Mouse (Mus musculus): ENCODE measurements at regions not wholly inside any gene's neighbourhood (a gene's known extent, or its start where the extent isn't known, plus 50 kb on each side); places are given as distances from the start of the nearest gene placed in this dataset.

- Histone ChIP-seq H3K9me3 (ENCODE audit: control insufficient read depth, low read length) (no peaks in the 10 kb centered on the region), H3K27ac (ENCODE audit: low read depth, low read length) (no peak overlapping the region), H3K4me1 (ENCODE audit: control insufficient read depth, insufficient read depth, low read length) (no peaks in the 10 kb centered on the region), H3K27me3 (ENCODE audit: control insufficient read depth, insufficient read depth, low read length) (no peaks in the 10 kb centered on the region), H3K4me3 (ENCODE audit: low read depth, low read length) (no peak overlapping the region), H3K4me2 (ENCODE audit: low read depth) (no peak overlapping the region), H3K9ac (ENCODE audit: low read length) (no peak overlapping the region), H3K36me3 (ENCODE audit: control insufficient read depth, insufficient read depth, low read length) (no peaks in the 10 kb centered on the region)
- no peak for ATAC-seq (ENCODE audit: insufficient read depth, low FRiP score, low TSS enrichment)
- WGBS = 89% methylated on average over 9 of the region's 9 CpGs
- DNase-seq (ENCODE audit: low spot score) = no peak
Observed at GRCm38 (mm10) chr8:115476071-115476470, 231.5 kb downstream of the Maf start.

- Histone ChIP-seq H3K4me1 (ENCODE audit: control insufficient read depth, insufficient read depth, low read length) (no peaks in the 10 kb centered on the region), H3K4me3 (ENCODE audit: low read depth, low read length) (no peak overlapping the region), H3K9ac (ENCODE audit: low read length) (no peak overlapping the region), H3K9me3 (ENCODE audit: control insufficient read depth, low read length) (no peaks in the 10 kb centered on the region), H3K4me2 (ENCODE audit: low read depth) (no peak overlapping the region), H3K27me3 (ENCODE audit: control insufficient read depth, insufficient read depth, low read length) (no peaks in the 10 kb centered on the region), H3K36me3 (ENCODE audit: control insufficient read depth, insufficient read depth, low read length) (no peaks in the 10 kb centered on the region), H3K27ac (ENCODE audit: low read depth, low read length) (no peak overlapping the region)
- ATAC-seq (ENCODE audit: insufficient read depth, low FRiP score, low TSS enrichment) = no peak
- WGBS = 83% methylated on average over 10 of the region's 10 CpGs
- DNase-seq (ENCODE audit: low spot score) = no peak
Observed at GRCm38 (mm10) chr8:115475156-115475555, 232.4 kb downstream of the Maf start.

GRCm38 (mm10) chr8:115473974-115474373 lies 233.6 kb downstream of the Maf start:
- WGBS = 75% methylated on average over 8 of the region's 8 CpGs
- no peaks in the 10 kb centered on the region for H3K27me3 ChIP-seq (ENCODE audit: control insufficient read depth, insufficient read depth, low read length)
- no peak overlapping the region for H3K4me3 ChIP-seq (ENCODE audit: low read depth, low read length)
- no peaks in the 10 kb centered on the region for H3K4me1 ChIP-seq (ENCODE audit: control insufficient read depth, insufficient read depth, low read length)
- DNase-seq (ENCODE audit: low spot score) = no peak
- no peak overlapping the region for H3K27ac ChIP-seq (ENCODE audit: low read depth, low read length)
- H3K36me3 ChIP-seq (ENCODE audit: control insufficient read depth, insufficient read depth, low read length) = no peaks in the 10 kb centered on the region
- H3K9ac ChIP-seq (ENCODE audit: low read length) = no peak overlapping the region
- H3K4me2 ChIP-seq (ENCODE audit: low read depth) = no peak overlapping the region
- H3K9me3 ChIP-seq (ENCODE audit: control insufficient read depth, low read length) = no peaks in the 10 kb centered on the region
- no peak for ATAC-seq (ENCODE audit: insufficient read depth, low FRiP score, low TSS enrichment)

GRCm38 (mm10) chr8:115466553-115466952 lies 241.0 kb downstream of the Maf start:
- no peaks in the 10 kb centered on the region for H3K27me3 ChIP-seq (ENCODE audit: control insufficient read depth, insufficient read depth, low read length)
- no peaks in the 10 kb centered on the region for H3K36me3 ChIP-seq (ENCODE audit: control insufficient read depth, insufficient read depth, low read length)
- no peak overlapping the region for H3K4me2 ChIP-seq (ENCODE audit: low read depth)
- DNase-seq (ENCODE audit: low spot score) = no peak
- H3K9ac ChIP-seq (ENCODE audit: low read length) = no peak overlapping the region
- H3K9me3 ChIP-seq (ENCODE audit: control insufficient read depth, low read length) = no peaks in the 10 kb centered on the region
- no peak for ATAC-seq (ENCODE audit: insufficient read depth, low FRiP score, low TSS enrichment)
- no peaks in the 10 kb centered on the region for H3K4me1 ChIP-seq (ENCODE audit: control insufficient read depth, insufficient read depth, low read length)
- H3K4me3 ChIP-seq (ENCODE audit: low read depth, low read length) = no peak overlapping the region
- 48% methylated on average over 9 of the region's 9 CpGs for WGBS
- no peak overlapping the region for H3K27ac ChIP-seq (ENCODE audit: low read depth, low read length)

- H3K27me3 ChIP-seq (ENCODE audit: control insufficient read depth, insufficient read depth, low read length) = no peaks in the 10 kb centered on the region
- no peak overlapping the region for H3K4me2 ChIP-seq (ENCODE audit: low read depth)
- ATAC-seq (ENCODE audit: insufficient read depth, low FRiP score, low TSS enrichment) (no peak), DNase-seq (ENCODE audit: low spot score) (no peak)
- no peaks in the 10 kb centered on the region for H3K4me1 ChIP-seq (ENCODE audit: control insufficient read depth, insufficient read depth, low read length)
- no peaks in the 10 kb centered on the region for H3K9me3 ChIP-seq (ENCODE audit: control insufficient read depth, low read length)
- no peak overlapping the region for H3K9ac ChIP-seq (ENCODE audit: low read length)
- WGBS = 56% methylated on average over 7 of the region's 7 CpGs
- no peak overlapping the region for H3K4me3 ChIP-seq (ENCODE audit: low read depth, low read length)
- no peak overlapping the region for H3K27ac ChIP-seq (ENCODE audit: low read depth, low read length)
- no peaks in the 10 kb centered on the region for H3K36me3 ChIP-seq (ENCODE audit: control insufficient read depth, insufficient read depth, low read length)
Observed at GRCm38 (mm10) chr8:115466122-115466521, 241.5 kb downstream of the Maf start.

GRCm38 (mm10) chr8:115462657-115463056 lies 244.9 kb downstream of the Maf start:
- 58% methylated on average over 6 of the region's 6 CpGs for WGBS
- ATAC-seq (ENCODE audit: insufficient read depth, low FRiP score, low TSS enrichment) = no peak

GRCm38 (mm10) chr8:115458119-115458518 lies 249.5 kb downstream of the Maf start:
- no peaks in the 10 kb centered on the region for H3K4me1 ChIP-seq (ENCODE audit: control insufficient read depth, insufficient read depth, low read length)
- H3K9ac ChIP-seq (ENCODE audit: low read length) = no peak overlapping the region
- ATAC-seq (ENCODE audit: insufficient read depth, low FRiP score, low TSS enrichment) (no peak), DNase-seq (ENCODE audit: low spot score) (no peak)
- H3K4me3 ChIP-seq (ENCODE audit: low read depth, low read length) = no peak overlapping the region
- no peaks in the 10 kb centered on the region for H3K36me3 ChIP-seq (ENCODE audit: control insufficient read depth, insufficient read depth, low read length)
- 81% methylated on average over 3 of the region's 3 CpGs for WGBS
- H3K4me2 ChIP-seq (ENCODE audit: low read depth) = no peak overlapping the region
- no peaks in the 10 kb centered on the region for H3K9me3 ChIP-seq (ENCODE audit: control insufficient read depth, low read length)
- H3K27me3 ChIP-seq (ENCODE audit: control insufficient read depth, insufficient read depth, low read length) = no peaks in the 10 kb centered on the region
- H3K27ac ChIP-seq (ENCODE audit: low read depth, low read length) = no peak overlapping the region

More at GRCm38 (mm10) chr8:115462657-115463056, 244.9 kb downstream of the Maf start:
- H3K4me1 ChIP-seq (ENCODE audit: control insufficient read depth, insufficient read depth, low read length) = no peaks in the 10 kb centered on the region
- H3K9ac ChIP-seq (ENCODE audit: low read length) = no peak overlapping the region
- DNase-seq (ENCODE audit: low spot score) = no peak
- H3K9me3 ChIP-seq (ENCODE audit: control insufficient read depth, low read length) = no peaks in the 10 kb centered on the region
- H3K27me3 ChIP-seq (ENCODE audit: control insufficient read depth, insufficient read depth, low read length) = no peaks in the 10 kb centered on the region
- H3K4me2 ChIP-seq (ENCODE audit: low read depth) = no peak overlapping the region
- H3K36me3 ChIP-seq (ENCODE audit: control insufficient read depth, insufficient read depth, low read length) = no peaks in the 10 kb centered on the region
- no peak overlapping the region for H3K4me3 ChIP-seq (ENCODE audit: low read depth, low read length)
- no peak overlapping the region for H3K27ac ChIP-seq (ENCODE audit: low read depth, low read length)

GRCm38 (mm10) chr8:115450789-115451188 lies 256.8 kb downstream of the Maf start:
- WGBS = 44% methylated on average over 1 of the region's 1 CpGs
- ATAC-seq (ENCODE audit: insufficient read depth, low FRiP score, low TSS enrichment) = no peak
- no peak for DNase-seq (ENCODE audit: low spot score)
- H3K9me3 ChIP-seq (ENCODE audit: control insufficient read depth, low read length) = no peaks in the 10 kb centered on the region
- no peak overlapping the region for H3K9ac ChIP-seq (ENCODE audit: low read length)
- no peak overlapping the region for H3K4me3 ChIP-seq (ENCODE audit: low read depth, low read length)
- no peaks in the 10 kb centered on the region for H3K36me3 ChIP-seq (ENCODE audit: control insufficient read depth, insufficient read depth, low read length)
- no peaks in the 10 kb centered on the region for H3K27me3 ChIP-seq (ENCODE audit: control insufficient read depth, insufficient read depth, low read length)
- H3K4me1 ChIP-seq (ENCODE audit: control insufficient read depth, insufficient read depth, low read length) = no peaks in the 10 kb centered on the region
- H3K4me2 ChIP-seq (ENCODE audit: low read depth) = no peak overlapping the region
- no peak overlapping the region for H3K27ac ChIP-seq (ENCODE audit: low read depth, low read length)

- Histone ChIP-seq H3K27me3 (ENCODE audit: control insufficient read depth, insufficient read depth, low read length) (no peaks in the 10 kb centered on the region), H3K36me3 (ENCODE audit: control insufficient read depth, insufficient read depth, low read length) (no peaks in the 10 kb centered on the region), H3K9me3 (ENCODE audit: control insufficient read depth, low read length) (no peaks in the 10 kb centered on the region), H3K27ac (ENCODE audit: low read depth, low read length) (no peak overlapping the region), H3K9ac (ENCODE audit: low read length) (no peak overlapping the region), H3K4me1 (ENCODE audit: control insufficient read depth, insufficient read depth, low read length) (no peaks in the 10 kb centered on the region), H3K4me2 (ENCODE audit: low read depth) (no peak overlapping the region), H3K4me3 (ENCODE audit: low read depth, low read length) (no peak overlapping the region)
- ATAC-seq (ENCODE audit: insufficient read depth, low FRiP score, low TSS enrichment) (no peak), DNase-seq (ENCODE audit: low spot score) (no peak)
- WGBS = 66% methylated on average over 3 of the region's 3 CpGs
Observed at GRCm38 (mm10) chr8:115448367-115448766, 259.2 kb downstream of the Maf start.
